Mouse (Mus musculus) gonadal fat pad, adult 2 months (tissue): ENCODE results near the gene Metrnl. TPM values are rescaled to one million over a fixed set of nuclear protein-coding genes. Genes with fewer than 3 reads are reported as not detected.

ENCODE experiments used
- DNase-seq: peaks from one replicate; pipeline ENCODE4 v3.0.0-alpha.2; 2012; ENCODE audit warnings: low read depth
- polyA plus RNA-seq: library from polyadenylated mRNA; depleted of rRNA; stranded (reverse); fragments of >200 nt; gene quantifications from 2 replicates; pipeline ENCODE4 v1.2.3, GENCODE M21; 2012; rRNA removed

Metrnl gene
- polyA plus RNA-seq, 1 experiment: 49.0 TPM

GRCm38 (mm10) chr11:121734892-121735291 lies 33.5 kb downstream of the Metrnl start:
- DNase-seq: no peak

GRCm38 (mm10) chr11:121738616-121739015 lies 37.3 kb downstream of the Metrnl start:
- no peak for DNase-seq

- no peak for DNase-seq
Measured at GRCm38 (mm10) chr11:121740906-121741305, 39.6 kb downstream of the Metrnl start.

GRCm38 (mm10) chr11:121741433-121741832 lies 40.1 kb downstream of the Metrnl start:
- peak; percentile 98 for DNase-seq

- no peak for DNase-seq
Measured at GRCm38 (mm10) chr11:121743113-121743512, 41.8 kb downstream of the Metrnl start.

- no peak for DNase-seq
Measured at GRCm38 (mm10) chr11:121743915-121744628, 42.7 kb downstream of the Metrnl start.

GRCm38 (mm10) chr11:121746941-121747494 lies 45.7 kb downstream of the Metrnl start:
- DNase-seq: no peak

- no peak for DNase-seq
Measured at GRCm38 (mm10) chr11:121748003-121748684, 46.8 kb downstream of the Metrnl start.

Other genes starting within 250 kb of the Metrnl start
- 68.5 and 99.9 TPM in 2 replicates for gene Tbcd, start 249.6 kb upstream of the Metrnl start, polyA plus RNA-seq
- 6.7 and 13.2 TPM in 2 replicates for gene Zfp750, start 182.2 kb upstream of the Metrnl start, polyA plus RNA-seq
- gene B3gntl1, start 28.4 kb upstream of the Metrnl start, polyA plus RNA-seq: 11.3 and 14.7 TPM in 2 replicates
- 0.19 TPM in 1 of 2 replicates, not detected in the other for gene Ptchd3, start 128.7 kb downstream of the Metrnl start, polyA plus RNA-seq